Mouse (Mus musculus) c-Kit-positive CD71-positive TER-119-positive erythroid progenitor cells, embryonic 14.5 days (primary cell): ENCODE data around the gene Plac1.
A peak's percentile ranks its signal among the peaks of the same experiment; 100 is the strongest.

Experiments used
- DNase-seq: peaks from one replicate; pipeline ENCODE4 v3.0.0-alpha.2; 2013; ENCODE audit warnings: low spot score

Gene Plac1

DNA sequence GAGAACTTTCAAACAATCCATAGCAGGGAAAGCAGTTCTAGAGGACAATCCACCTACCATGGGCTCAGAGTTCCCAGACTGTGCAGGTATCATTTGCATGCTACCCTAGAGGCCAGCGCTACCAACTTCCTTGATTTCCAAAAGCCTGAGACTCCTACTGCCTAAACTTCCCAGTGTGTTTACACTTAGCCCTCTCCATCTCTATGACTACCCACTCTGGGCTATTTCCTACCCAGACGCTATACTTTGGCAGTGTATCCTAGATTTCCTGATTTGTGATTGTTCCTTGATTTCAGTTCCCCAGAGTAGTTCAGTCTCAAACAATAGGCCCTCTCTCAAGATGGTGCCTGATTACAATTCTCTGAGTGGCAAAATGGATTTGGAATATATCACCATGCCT is 132.8 kb downstream of the Plac1 start:
- no peak for DNase-seq

DNA sequence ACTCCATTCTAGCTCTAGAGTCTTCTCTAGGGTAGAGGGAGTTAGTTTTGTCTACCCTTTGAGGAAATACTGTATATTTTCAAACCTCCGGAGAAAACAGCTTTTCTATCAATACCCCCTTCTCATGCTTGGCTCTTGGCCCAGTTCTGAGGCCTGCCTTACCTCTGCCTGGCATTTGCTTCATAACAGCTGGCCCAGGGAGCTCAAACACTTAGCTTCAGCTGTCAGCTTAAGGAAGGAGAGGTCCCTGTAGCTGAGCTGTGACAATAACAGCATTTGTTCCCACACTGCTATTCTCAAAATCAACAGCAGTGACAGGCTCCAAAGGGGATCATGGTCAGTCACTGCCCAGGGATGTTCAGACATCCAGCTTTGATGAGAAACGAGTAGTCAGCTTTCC is 138.7 kb downstream of the Plac1 start:
- no peak for DNase-seq

DNA sequence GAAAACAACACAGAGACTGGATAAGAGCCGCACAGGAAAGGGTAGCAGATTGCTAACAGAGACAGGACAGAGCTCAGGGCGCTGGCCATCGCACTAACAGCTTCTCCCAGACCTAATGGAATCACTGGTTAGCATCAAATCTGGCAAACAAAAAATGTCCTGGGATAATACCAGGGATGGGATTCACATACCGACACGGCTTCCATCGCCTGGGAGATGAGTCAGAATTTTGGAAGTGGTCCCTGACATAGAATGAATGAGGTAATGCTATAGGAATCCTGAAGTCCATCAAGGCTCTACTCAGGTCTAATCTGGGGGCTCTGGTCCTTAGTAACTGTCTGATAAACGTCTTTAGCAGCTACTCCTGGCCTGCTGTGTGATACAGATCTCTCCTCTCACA is 140.0 kb downstream of the Plac1 start:
- DNase-seq, result no peak

DNA sequence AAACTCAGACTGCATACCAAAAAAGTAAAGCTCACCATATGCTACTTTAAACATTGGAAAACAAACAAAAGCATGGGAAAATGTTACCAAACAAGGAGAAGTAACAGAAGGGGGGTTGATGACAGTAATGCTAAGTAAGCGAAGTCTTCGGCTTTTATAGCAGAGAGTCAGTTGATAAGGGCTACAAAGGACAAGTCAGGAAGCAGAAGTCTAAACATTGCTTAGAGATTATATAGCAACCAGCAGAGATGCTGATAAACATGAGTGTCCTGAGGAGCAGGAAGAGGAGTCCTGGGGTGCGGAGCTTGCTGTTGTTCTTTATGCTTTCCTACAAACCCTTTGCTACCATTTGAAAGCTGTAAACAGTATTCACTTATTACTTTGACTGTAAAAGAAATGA is 140.6 kb downstream of the Plac1 start:
- DNase-seq, result no peak

- no peak for DNase-seq
Measured at GRCm38 (mm10) chrX:53098293-53098692, 141.6 kb downstream of the Plac1 start.

- no peak for DNase-seq
Measured at GRCm38 (mm10) chrX:53097786-53098185, 142.1 kb downstream of the Plac1 start.

DNA sequence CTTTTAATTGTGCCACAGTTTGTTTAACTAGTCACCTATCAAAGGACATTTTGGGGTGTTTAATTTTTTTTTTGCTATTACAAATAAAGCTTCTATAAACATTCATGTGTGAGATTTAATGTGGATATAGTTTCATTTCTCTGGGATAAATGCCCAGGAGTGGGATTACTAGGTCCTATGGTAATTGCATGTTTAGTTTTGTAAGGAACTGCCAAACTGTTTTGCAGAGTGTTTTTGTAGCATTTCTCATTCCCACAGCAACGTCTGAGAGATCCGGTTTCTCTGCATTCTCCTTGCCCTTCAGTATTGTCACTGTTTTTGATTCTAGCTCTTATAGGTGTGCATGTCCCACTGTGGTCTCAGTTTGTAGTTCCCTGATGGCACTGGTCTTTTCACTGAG is 146.5 kb downstream of the Plac1 start:
- no peak for DNase-seq

GRCm38 (mm10) chrX:53088663-53089292 is 151.1 kb downstream of the Plac1 start:
- peak; percentile 72 for DNase-seq

DNA sequence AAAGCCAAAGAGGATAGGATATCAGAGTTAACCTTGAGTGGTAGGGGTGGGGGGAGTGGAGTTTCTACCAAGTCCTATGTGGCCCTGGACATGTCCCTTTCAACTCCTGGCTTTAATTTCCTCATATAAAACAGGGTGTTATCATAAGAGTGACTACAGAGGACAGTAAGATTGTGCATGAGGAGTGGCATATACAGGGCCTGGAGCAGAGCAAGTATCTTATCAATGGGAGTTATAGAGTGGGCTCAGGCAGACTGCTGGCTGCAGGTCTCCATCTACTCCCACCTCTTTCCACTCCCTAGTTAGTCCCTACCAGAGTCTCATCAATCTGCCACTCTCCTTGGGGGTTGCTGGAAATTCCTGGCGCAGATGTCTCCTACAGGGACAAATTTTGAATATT is 152.7 kb downstream of the Plac1 start:
- no peak for DNase-seq

DNA sequence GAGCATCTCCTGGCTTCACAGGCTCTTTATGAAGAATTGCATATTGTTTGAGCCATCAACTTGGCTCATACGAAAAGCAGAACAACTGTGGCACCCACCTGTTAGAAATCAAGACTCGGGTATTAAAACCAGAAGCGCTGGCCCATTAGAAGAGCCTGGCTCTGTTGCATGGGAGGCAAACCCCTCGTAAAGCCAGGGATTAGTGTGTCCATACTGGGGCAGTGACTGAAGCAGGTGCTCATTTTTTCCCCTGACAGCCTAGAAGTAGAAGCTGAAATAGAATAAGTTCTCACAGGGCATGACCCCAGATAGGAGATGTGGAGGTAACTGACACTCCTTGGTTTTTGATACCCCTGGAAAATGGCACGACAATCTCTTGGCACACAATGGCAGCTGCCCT is 154.4 kb downstream of the Plac1 start:
- DNase-seq, result no peak

DNA sequence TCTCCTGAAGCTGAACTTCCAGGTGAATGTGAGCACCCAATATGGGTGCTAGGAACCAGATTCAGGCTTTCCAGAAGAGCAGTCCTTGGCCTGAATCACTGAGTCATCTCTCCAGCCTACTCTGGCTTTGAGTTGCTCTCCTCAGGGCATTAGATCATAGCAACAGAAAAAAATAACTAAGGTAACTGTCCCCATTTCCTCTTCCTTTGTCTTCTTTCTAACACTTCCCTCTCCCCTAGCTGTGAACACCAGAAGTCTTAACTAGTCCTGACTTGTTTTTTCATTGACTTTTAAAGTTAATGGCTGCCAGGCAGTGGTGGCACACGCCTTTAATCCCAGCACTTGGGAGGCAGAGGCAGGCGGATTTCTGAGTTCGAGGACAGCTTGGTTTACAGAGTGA is 175.5 kb downstream of the Plac1 start:
- DNase-seq, result no peak

- DNase-seq, result no peak
Measured at GRCm38 (mm10) chrX:53059426-53060007, 180.4 kb downstream of the Plac1 start.

DNA sequence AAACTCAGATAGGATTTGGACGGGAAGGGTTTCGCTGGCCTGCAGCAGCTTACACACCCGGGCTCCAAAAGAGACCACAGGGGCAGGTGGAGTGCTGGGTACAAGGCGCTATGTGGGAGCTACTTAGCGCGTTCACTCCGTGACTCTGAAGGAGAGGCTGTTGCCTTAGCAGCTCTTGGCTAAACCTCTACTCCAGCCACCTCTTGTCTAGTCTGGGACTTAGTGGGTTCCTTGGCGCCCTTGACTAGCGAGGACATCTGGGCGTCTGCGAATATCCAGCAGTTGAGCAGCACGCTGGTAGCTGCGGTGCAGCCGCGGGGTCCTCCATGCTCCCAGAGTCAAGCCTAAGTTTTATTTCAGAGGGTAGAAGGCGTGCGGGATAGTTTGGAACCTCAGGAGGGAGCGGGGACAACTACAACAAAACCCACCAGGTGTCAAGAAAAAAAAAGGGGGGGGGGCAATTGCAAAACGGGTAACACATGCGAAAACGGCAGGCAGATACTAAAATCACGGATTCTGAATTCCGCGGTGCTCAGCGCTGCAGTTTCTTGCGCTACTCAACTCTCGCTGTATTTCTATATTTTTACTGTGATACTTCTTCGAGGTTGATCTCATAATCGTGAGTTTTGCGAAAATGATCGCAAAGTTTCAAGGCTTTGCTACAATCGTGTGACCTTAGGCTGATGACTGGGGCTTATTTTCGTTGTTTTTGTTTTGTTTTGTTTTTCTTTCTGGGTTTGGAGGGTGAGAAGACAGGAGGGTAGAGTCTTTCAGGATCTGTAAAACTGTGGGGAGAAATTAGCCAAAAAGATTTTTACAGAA is 181.2 kb downstream of the Plac1 start:
- DNase-seq, result no peak

- DNase-seq, result no peak
Measured at GRCm38 (mm10) chrX:53057760-53058090, 182.2 kb downstream of the Plac1 start.

GRCm38 (mm10) chrX:53057054-53057759 is 182.7 kb downstream of the Plac1 start:
- DNase-seq, result peak; percentile 56

GRCm38 (mm10) chrX:53056627-53057026 is 183.3 kb downstream of the Plac1 start:
- no peak for DNase-seq

DNA sequence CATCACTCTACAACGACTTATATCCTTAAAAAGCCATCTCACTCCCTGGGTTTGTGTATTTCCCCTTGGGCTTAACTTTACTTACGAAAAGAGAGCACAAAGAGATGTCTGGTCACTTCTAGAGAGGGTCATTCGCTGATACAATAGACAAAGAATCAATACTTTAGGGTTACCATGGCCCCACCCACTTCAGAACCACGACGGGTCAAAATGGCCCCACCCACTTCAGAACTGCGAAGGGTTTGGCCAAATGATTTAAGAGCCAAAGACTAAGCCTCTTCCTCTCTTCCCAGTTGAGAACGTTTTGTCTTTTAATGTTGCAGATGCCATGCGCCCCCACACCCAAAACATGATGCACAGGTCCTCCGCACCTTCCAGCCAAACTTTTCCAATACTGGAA is 184.1 kb downstream of the Plac1 start:
- DNase-seq, result no peak

DNA sequence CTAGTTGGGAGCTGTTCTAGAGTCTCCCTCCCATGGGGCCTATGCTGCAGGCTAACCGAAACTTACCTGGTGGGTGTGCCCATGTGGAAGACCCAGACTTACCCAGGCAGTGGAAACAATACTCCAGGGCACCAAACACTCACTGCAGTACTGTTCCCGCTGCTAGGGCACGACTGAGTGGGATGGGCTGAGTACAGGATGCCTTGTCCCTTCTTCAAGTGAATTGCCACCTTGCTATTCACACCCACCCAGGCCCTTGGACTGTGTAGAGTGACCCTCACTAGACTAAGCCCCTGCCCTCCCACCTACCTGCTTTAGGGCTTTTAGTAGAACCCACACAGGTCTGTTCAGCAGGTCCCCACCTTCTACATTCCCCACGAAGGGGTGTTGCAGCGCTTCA is 186.0 kb downstream of the Plac1 start:
- DNase-seq, result no peak

DNA sequence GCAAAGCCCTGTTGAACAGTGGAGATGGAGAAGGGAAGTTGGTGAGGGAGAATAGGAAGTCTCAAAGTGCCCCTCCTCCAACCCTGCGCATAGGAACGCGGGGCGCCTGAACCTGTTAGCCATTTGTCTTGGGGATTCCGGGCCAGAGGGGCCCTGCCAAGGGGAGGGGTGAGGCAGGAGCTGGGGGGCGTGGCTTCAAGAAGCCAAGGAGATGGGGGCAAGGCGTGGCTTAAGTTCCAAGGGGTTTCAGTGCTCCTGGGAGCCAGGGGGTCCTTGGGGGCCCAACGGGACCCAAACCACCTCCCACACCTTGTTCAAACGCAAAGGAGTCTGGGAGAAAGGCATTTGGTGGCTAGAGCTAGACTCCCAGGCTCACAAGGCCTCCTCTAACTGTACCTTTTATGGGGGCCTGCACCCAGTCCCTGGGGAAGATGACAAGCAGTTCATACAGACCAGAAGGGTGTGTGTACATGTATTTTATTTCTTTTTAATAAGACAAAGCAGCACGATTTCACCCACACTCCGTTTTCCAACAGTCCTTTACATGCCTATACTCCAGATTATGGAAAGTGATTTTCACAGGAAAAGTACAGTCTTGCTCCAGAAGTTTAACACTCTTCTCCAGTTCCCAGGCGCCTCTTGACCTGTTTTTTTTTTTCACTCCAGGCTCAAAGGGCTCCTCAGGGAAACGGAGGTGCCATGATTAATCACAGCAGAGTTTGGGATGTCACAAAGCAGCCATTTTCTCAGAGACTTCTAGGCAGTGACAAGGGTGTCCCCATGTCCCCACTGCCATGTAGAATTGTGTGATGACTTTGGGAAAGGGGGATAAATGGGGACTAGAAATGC is 187.0 kb downstream of the Plac1 start:
- no peak for DNase-seq

DNA sequence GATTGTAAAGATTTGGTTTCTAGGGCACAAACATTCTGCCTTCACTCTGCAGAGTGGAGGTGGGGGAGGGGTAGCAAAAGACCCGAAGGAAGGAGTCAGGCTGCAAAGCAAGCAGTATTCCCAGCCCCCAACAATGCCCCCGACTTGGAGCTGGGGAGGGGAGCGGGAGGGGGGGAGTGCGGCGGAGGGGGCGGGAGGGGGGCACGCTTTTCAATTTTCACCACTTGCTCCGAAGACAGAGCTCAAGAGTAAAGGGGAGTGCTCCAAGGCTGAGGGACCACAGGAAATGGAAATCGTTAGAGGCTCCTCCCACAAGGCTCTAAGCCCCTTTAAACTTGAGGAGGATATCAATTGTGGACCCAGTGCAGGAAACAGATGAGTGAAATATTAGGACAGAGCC is 189.6 kb downstream of the Plac1 start:
- no peak for DNase-seq

- DNase-seq, result no peak
Measured at GRCm38 (mm10) chrX:53049196-53049595, 190.7 kb downstream of the Plac1 start.

GRCm38 (mm10) chrX:53046911-53047310 is 193.0 kb downstream of the Plac1 start:
- no peak for DNase-seq
